Comparison of ENCODE assay signal across 19 mouse cellular contexts in genomic region chr19:55384634-55385033, GRCm38 (mm10).
A peak's percentile ranks its signal among the peaks of the same experiment; 100 is the strongest.
DNase-seq lines count a peak whose midpoint lies in the region; ATAC-seq and TF ChIP-seq lines count a peak whose summit lies in the region.
"Had no signal": no experiment of that assay in that cellular context is flagged by ENCODE, and none has a peak within 500 bp of the region (broad histone marks: within the 10 kb centered on the region; RNA-seq: fewer than 3 reads in every experiment).

No protein-coding gene starts in this region.

- DNase-seq in liver, embryonic 14.5 days (ENCODE audit: low read depth in 3 of 3, low spot score in 3 of 3) = peak; percentile 13 to 24 (median 14)
- DNase-seq in liver = no peak
- DNase-seq in forebrain, embryonic 11.5 days (ENCODE audit: low spot score) = no peak
- DNase-seq in midbrain, embryonic 10.5 days (ENCODE audit: low spot score) = peak; percentile 50
- peak; percentile 60 for DNase-seq in retina, postnatal 1 day
- DNase-seq in heart, postnatal 36 days = no peak
- no peak for DNase-seq in frontal cortex, postnatal 25 days (ENCODE audit: low spot score in 2 of 2)
- DNase-seq in frontal cortex, postnatal 14 days (ENCODE audit: low spot score in 2 of 2) = no peak
- DNase-seq: kidney, adult 11 months; kidney, postnatal 25 days; layer of hippocampus, adult 9-11 months; lung, postnatal 4 days; thymus, postnatal 14 days had no signal

- peak; percentile 33; the same call in 1 of the 2 replicates for ATAC-seq in liver, embryonic 14.5 days (ENCODE audit: insufficient read depth)
- no peak for ATAC-seq in forebrain, embryonic 11.5 days (replicated peaks; ENCODE audit: low FRiP score)

- TF ChIP-seq CTCF in liver, embryonic 14.5 days (IDR thresholded peaks at IDR 0.05; ENCODE audit: low read depth) = no peak

- 69% methylated on average over 15 of the region's 15 CpGs for WGBS in liver, embryonic 14.5 days (ENCODE audit: insufficient replicate concordance)
- WGBS in forebrain, embryonic 11.5 days = 50% methylated on average over 15 of the region's 15 CpGs
- whole genome bisulfite sequencing in midbrain, embryonic 10.5 days = 68% methylated on average over 15 of the region's 15 CpGs

- H3K27ac ChIP-seq in liver, embryonic 14.5 days = no peak overlapping the region
- H3K27ac ChIP-seq in forebrain, embryonic 11.5 days (ENCODE audit: low read depth, low read length) = peak overlapping the region; percentile 64; the same call in 1 of the 2 replicates
- peak overlapping the region; percentile 87 for H3K27ac ChIP-seq in midbrain, embryonic 10.5 days (replicated peaks)
- H3K27ac ChIP-seq: embryonic facial prominence, embryonic 15.5 days; hindbrain, embryonic 12.5 days; neural tube, embryonic 15.5 days; stomach, embryonic 15.5 days had no signal

- H3K9ac ChIP-seq in liver, embryonic 14.5 days (replicated peaks) = no peak overlapping the region
- no peak overlapping the region for H3K9ac ChIP-seq in forebrain, embryonic 11.5 days (ENCODE audit: low read length)
- H3K9ac ChIP-seq: embryonic facial prominence, embryonic 15.5 days; heart, embryonic 12.5 days; hindbrain, embryonic 12.5 days; neural tube, embryonic 15.5 days; stomach, embryonic 15.5 days had no signal

- no peaks in the 10 kb centered on the region for H3K27me3 ChIP-seq in liver, embryonic 14.5 days (ENCODE audit: control insufficient read depth, insufficient read depth, low read length)
- peaks cover 4% of the 10 kb centered on the region for H3K27me3 ChIP-seq in forebrain, embryonic 11.5 days (ENCODE audit: control insufficient read depth, insufficient read depth, low read length)
- H3K27me3 ChIP-seq in midbrain, embryonic 10.5 days (ENCODE audit: low read depth, poor library complexity, severe bottlenecking) = no peaks in the 10 kb centered on the region
- H3K27me3 ChIP-seq: embryonic facial prominence, embryonic 15.5 days; heart, embryonic 12.5 days; hindbrain, embryonic 12.5 days; stomach, embryonic 15.5 days had no signal

- 0 out of 4 replicates have a peak, but pooled peaks cover 0 to 2% of the 10 kb centered on the region in 2 experiments for H3K4me1 ChIP-seq in liver, embryonic 14.5 days (replicated peaks; ENCODE audit: control insufficient read depth in 2 of 2, insufficient read depth in 2 of 2, low read length in 1 of 2)
- peaks cover 16% of the 10 kb centered on the region for H3K4me1 ChIP-seq in forebrain, embryonic 11.5 days (replicated peaks; ENCODE audit: control insufficient read depth, insufficient read depth, low read length)
- peaks cover 92% of the 10 kb centered on the region for H3K4me1 ChIP-seq in midbrain, embryonic 10.5 days
- H3K4me1 ChIP-seq: stomach, embryonic 15.5 days had no signal

- intact Hi-C loops in heart, postnatal 36 days (cut with DNase I) = no loop called here

- no peak overlapping the region for H3K4me2 ChIP-seq in liver, embryonic 14.5 days (ENCODE audit: low read depth)
- peak overlapping the region; percentile 24; the same call in 1 of the 2 replicates for H3K4me2 ChIP-seq in forebrain, embryonic 11.5 days (ENCODE audit: low read depth, low read length, severe bottlenecking)
- H3K4me2 ChIP-seq: embryonic facial prominence, embryonic 15.5 days; heart, embryonic 12.5 days; hindbrain, embryonic 12.5 days; neural tube, embryonic 15.5 days; stomach, embryonic 15.5 days had no signal

- peak; percentile 37; the same call in 1 of the 2 replicates for TF ChIP-seq EP300 in liver, embryonic 14.5 days (IDR thresholded peaks at IDR 0.05; ENCODE audit: low read depth)

- H3K36me3 ChIP-seq in liver, embryonic 14.5 days (replicated peaks; ENCODE audit: control insufficient read depth, insufficient read depth, low read depth) = peaks cover 4% of the 10 kb centered on the region
- no peaks in the 10 kb centered on the region for H3K36me3 ChIP-seq in forebrain, embryonic 11.5 days (ENCODE audit: control insufficient read depth, insufficient read depth, low read length)
- no peaks in the 10 kb centered on the region for H3K36me3 ChIP-seq in midbrain, embryonic 10.5 days
- H3K36me3 ChIP-seq: embryonic facial prominence, embryonic 15.5 days; heart, embryonic 12.5 days; hindbrain, embryonic 12.5 days; neural tube, embryonic 15.5 days; stomach, embryonic 15.5 days had no signal

- H3K4me3 ChIP-seq in liver, embryonic 14.5 days (ENCODE audit: insufficient read depth in 1 of 2, low read depth in 2 of 2, low read length in 2 of 2) = no peak overlapping the region
- H3K4me3 ChIP-seq in forebrain, embryonic 11.5 days (ENCODE audit: low read depth, low read length) = no peak overlapping the region
- peak overlapping the region; percentile 29; the same call in 1 of the 2 replicates for H3K4me3 ChIP-seq in midbrain, embryonic 10.5 days
- H3K4me3 ChIP-seq: embryonic facial prominence, embryonic 15.5 days; heart, embryonic 12.5 days; hindbrain, embryonic 12.5 days; neural tube, embryonic 15.5 days; stomach, embryonic 15.5 days had no signal

- H3K9me3 ChIP-seq in liver, embryonic 14.5 days (ENCODE audit: control insufficient read depth, low read length) = no peaks in the 10 kb centered on the region
- no peaks in the 10 kb centered on the region for H3K9me3 ChIP-seq in forebrain, embryonic 11.5 days (ENCODE audit: control insufficient read depth, low read length)
- H3K9me3 ChIP-seq in midbrain, embryonic 10.5 days (replicated peaks) = no peaks in the 10 kb centered on the region
- H3K9me3 ChIP-seq: embryonic facial prominence, embryonic 15.5 days; G1E; heart, embryonic 12.5 days; hindbrain, embryonic 12.5 days; neural tube, embryonic 15.5 days; stomach, embryonic 15.5 days had no signal

Comparison
In these comparisons a context has a peak if more than half of its experiments do, and no peak if none do; other contexts are left out.
1. DNase-seq: peak in liver, embryonic 14.5 days (3 of 3), midbrain, embryonic 10.5 days (single experiment) and retina, postnatal 1 day (single experiment); none in liver (single experiment), forebrain, embryonic 11.5 days (single experiment), heart, postnatal 36 days (0 of 2), frontal cortex, postnatal 25 days (0 of 2) and frontal cortex, postnatal 14 days (0 of 2).